Mouse (Mus musculus) kidney, postnatal 0 days (tissue): Measurements from ENCODE around the gene Osbpl8. TPM values are rescaled to one million over a fixed set of nuclear protein-coding genes. Genes with fewer than 3 reads are reported as not detected.
A peak's percentile ranks its signal among the peaks of the same experiment; 100 is the strongest.
"Not testable (repeated sequence)": the region's sequence is repeated elsewhere in the genome, so short reads cannot be mapped to it uniquely, and the experiment has no call there.

ENCODE experiments used
- ATAC-seq: fragments of 200-750 bp; cut with Nextera tagmentation; replicated peaks from 2 replicates; pipeline ENCODE4 v1.8.0; 2017; ENCODE audit warnings: low read depth, moderate number of reproducible peaks, moderate TSS enrichment, moderate library complexity; ENCODE audit not compliant: low FRiP score
- DNase-seq: peaks from one replicate; pipeline ENCODE4 v3.0.0-alpha.2; 2016; ENCODE audit warnings: low spot score
- H3K27ac ChIP-seq: fragments of 300-500 bp; sonication (generic); 2 replicates; pipeline ENCODE4 v1.5.1; 2014; ENCODE audit warnings: mild to moderate bottlenecking
- H3K27me3 ChIP-seq: fragments of 300-500 bp; sonication (generic); 2 replicates; pipeline ENCODE4 v1.6.1; 2014; ENCODE audit warnings: low read length, mixed read lengths; ENCODE audit not compliant: insufficient read depth
- H3K36me3 ChIP-seq: fragments of 300-500 bp; sonication (generic); 2 replicates; pipeline ENCODE4 v1.6.1; 2014; ENCODE audit warnings: low read length, mixed read lengths; ENCODE audit not compliant: insufficient read depth
- H3K4me1 ChIP-seq: fragments of 300-500 bp; sonication (generic); replicated peaks from 2 replicates; pipeline ENCODE4 v1.6.1; 2014; ENCODE audit warnings: antibody characterized with exemption, low read length, mixed read lengths; ENCODE audit not compliant: insufficient read depth
- H3K4me2 ChIP-seq: fragments of 300-500 bp; sonication (generic); 2 replicates; pipeline ENCODE4 v1.6.1; 2014; ENCODE audit warnings: mild to moderate bottlenecking, low read length, moderate library complexity, mixed read lengths
- H3K4me3 ChIP-seq: fragments of 300-500 bp; sonication (generic); replicated peaks from 2 replicates; pipeline ENCODE4 v1.5.1; 2014; ENCODE audit warnings: low read depth, low read length
- H3K9ac ChIP-seq: fragments of 300-500 bp; sonication (generic); 2 replicates; pipeline ENCODE4 v1.6.1; 2014; ENCODE audit warnings: low read depth, low read length
- H3K9me3 ChIP-seq: fragments of 300-500 bp; sonication (generic); replicated peaks from 2 replicates; pipeline ENCODE4 v1.6.1; 2016; ENCODE audit warnings: low read length, inconsistent platforms, mixed read lengths
- CTCF ChIP-seq: IDR thresholded peaks from 2 replicates; pipeline ENCODE4 v1.5.1; 2016; ENCODE audit warnings: antibody characterized with exemption, low read depth, mild to moderate bottlenecking, moderate library complexity
- WGBS: fragments of 180-500 bp; shearing (Covaris S2); extraction: QIAGEN DNeasy Blood & Tissue Kit; methylation state at CpG from one replicate; pipeline ENCODE4 v1.1.7; 2014; 5-methylcytosine and 5-hydroxymethylcytosine counted together
- polyA plus RNA-seq: library from polyadenylated mRNA; unstranded; fragments of >200 nt; fragmentation: Nextera tagmentation; extraction: Ambion mirVana; gene quantifications from 2 replicates; pipeline ENCODE4 v1.2.1, GENCODE M21; 2015

Gene Osbpl8
- polyA plus RNA-seq, 1 experiment from 2014 or later: 11.8 TPM

- ATAC-seq (no peak), DNase-seq (no peak)
- Histone ChIP-seq H3K4me2 (no peak overlapping the region), H3K27ac (no peak overlapping the region), H3K9me3 (no peaks in the 10 kb centered on the region), H3K4me3 (no peak overlapping the region), H3K27me3 (no peaks in the 10 kb centered on the region), H3K4me1 (no peaks in the 10 kb centered on the region), H3K36me3 (no peaks in the 10 kb centered on the region), H3K9ac (no peak overlapping the region)
- WGBS: 53% methylated on average over 4 of the region's 4 CpGs
- peak; percentile 21; the same call in 1 of the 2 replicates for TF ChIP-seq CTCF
Observed at GRCm38 (mm10) chr10:111193536-111193935, 29.0 kb downstream of the Osbpl8 start.

GRCm38 (mm10) chr10:111196191-111196590 lies 31.6 kb downstream of the Osbpl8 start:
- 100% methylated on average over 2 of the region's 2 CpGs for WGBS
- ATAC-seq: no peak

GRCm38 (mm10) chr10:111198705-111199104 lies 34.2 kb downstream of the Osbpl8 start:
- not testable (repeated sequence) for H3K4me3 ChIP-seq, H3K36me3 ChIP-seq, H3K4me1 ChIP-seq, DNase-seq, H3K9me3 ChIP-seq, H3K27me3 ChIP-seq, ATAC-seq, H3K4me2 ChIP-seq, H3K9ac ChIP-seq, H3K27ac ChIP-seq
- whole genome bisulfite sequencing: 28% methylated on average over 4 of the region's 5 CpGs

More at GRCm38 (mm10) chr10:111196191-111196590, 31.6 kb downstream of the Osbpl8 start:
- Histone ChIP-seq H3K36me3 (no peaks in the 10 kb centered on the region), H3K4me3 (no peak overlapping the region), H3K9ac (no peak overlapping the region), H3K4me2 (no peak overlapping the region), H3K4me1 (no peaks in the 10 kb centered on the region), H3K27me3 (no peaks in the 10 kb centered on the region), H3K27ac (no peak overlapping the region), H3K9me3 (no peaks in the 10 kb centered on the region)
- DNase-seq: no peak
- no peak for TF ChIP-seq CTCF

- no peaks in the 10 kb centered on the region for H3K9me3 ChIP-seq
- H3K4me2 ChIP-seq: no peak overlapping the region
- H3K36me3 ChIP-seq: no peaks in the 10 kb centered on the region
- H3K4me1 ChIP-seq: no peaks in the 10 kb centered on the region
- H3K27ac ChIP-seq: no peak overlapping the region
- no peak for TF ChIP-seq CTCF
- no peak overlapping the region for H3K4me3 ChIP-seq
- no peak overlapping the region for H3K9ac ChIP-seq
- H3K27me3 ChIP-seq: no peaks in the 10 kb centered on the region
- WGBS: 68% methylated on average over 7 of the region's 7 CpGs
- ATAC-seq: no peak
- DNase-seq: no peak
Observed at GRCm38 (mm10) chr10:111201120-111201519, 36.6 kb downstream of the Osbpl8 start.

GRCm38 (mm10) chr10:111201666-111202065 lies 37.1 kb downstream of the Osbpl8 start:
- ATAC-seq: no peak
- no peak for DNase-seq
- no peak overlapping the region for H3K4me2 ChIP-seq
- no peaks in the 10 kb centered on the region for H3K36me3 ChIP-seq
- no peaks in the 10 kb centered on the region for H3K27me3 ChIP-seq
- no peaks in the 10 kb centered on the region for H3K4me1 ChIP-seq
- no peak overlapping the region for H3K27ac ChIP-seq
- no peak for TF ChIP-seq CTCF
- no peak overlapping the region for H3K9ac ChIP-seq
- H3K4me3 ChIP-seq: no peak overlapping the region
- H3K9me3 ChIP-seq: no peaks in the 10 kb centered on the region
- WGBS: 61% methylated on average over 4 of the region's 4 CpGs

GRCm38 (mm10) chr10:111204089-111204488 lies 39.5 kb downstream of the Osbpl8 start:
- 88% methylated on average over 5 of the region's 5 CpGs for WGBS
- Histone ChIP-seq H3K27me3 (no peaks in the 10 kb centered on the region), H3K4me1 (no peaks in the 10 kb centered on the region)

GRCm38 (mm10) chr10:111205421-111205820 lies 40.9 kb downstream of the Osbpl8 start:
- no peaks in the 10 kb centered on the region for H3K36me3 ChIP-seq
- DNase-seq (no peak), ATAC-seq (no peak)
- no peak overlapping the region for H3K4me3 ChIP-seq
- H3K9ac ChIP-seq: no peak overlapping the region
- H3K27ac ChIP-seq: no peak overlapping the region
- no peak for TF ChIP-seq CTCF
- H3K4me2 ChIP-seq: no peak overlapping the region
- H3K27me3 ChIP-seq: no peaks in the 10 kb centered on the region
- WGBS: 73% methylated on average over 2 of the region's 2 CpGs
- no peaks in the 10 kb centered on the region for H3K9me3 ChIP-seq
- H3K4me1 ChIP-seq: no peaks in the 10 kb centered on the region

More at GRCm38 (mm10) chr10:111204089-111204488, 39.5 kb downstream of the Osbpl8 start:
- H3K27ac ChIP-seq: no peak overlapping the region
- no peak overlapping the region for H3K4me3 ChIP-seq
- no peak overlapping the region for H3K4me2 ChIP-seq
- DNase-seq: no peak
- H3K9me3 ChIP-seq: no peaks in the 10 kb centered on the region
- TF ChIP-seq CTCF: no peak
- H3K9ac ChIP-seq: no peak overlapping the region
- H3K36me3 ChIP-seq: no peaks in the 10 kb centered on the region
- ATAC-seq: no peak
